Mouse (Mus musculus) embryo, embryonic 9.5 days (tissue): ENCODE measurements around the gene Tomm20l.
"Not testable (repeated sequence)": the region's sequence is repeated elsewhere in the genome, so short reads cannot be mapped to it uniquely, and the experiment has no call there.

Experiments used
- DNase-seq: peaks from one replicate; pipeline ENCODE4 v3.0.0-alpha.2; 2017; ENCODE audit errors: extremely low spot score

The Tomm20l gene

GRCm38 (mm10) chr12:71111331-71111730 lies at the start of gene Tomm20l:
Gene Tomm20l (plus strand): TSS chr12:71111428.
- peak; percentile 46 for DNase-seq

GRCm38 (mm10) chr12:71069846-71070245 lies 41.4 kb upstream of the Tomm20l start:
- DNase-seq = no peak

- DNase-seq = no peak
Measured at GRCm38 (mm10) chr12:71072048-71072447, 39.2 kb upstream of the Tomm20l start.

- DNase-seq = peak; percentile 36
Measured at GRCm38 (mm10) chr12:71073113-71073730, 38.0 kb upstream of the Tomm20l start.

- no peak for DNase-seq
Measured at GRCm38 (mm10) chr12:71086331-71086730, 24.9 kb upstream of the Tomm20l start.

GRCm38 (mm10) chr12:71104275-71104674 lies 7.0 kb upstream of the Tomm20l start:
- DNase-seq = not testable (repeated sequence)

- no peak for DNase-seq
Measured at GRCm38 (mm10) chr12:71107216-71107771, 3.9 kb upstream of the Tomm20l start.

- DNase-seq = no peak
Measured at GRCm38 (mm10) chr12:71113074-71113473, 1.8 kb downstream of the Tomm20l start.

- peak; percentile 22 for DNase-seq
Measured at GRCm38 (mm10) chr12:71113675-71114288, 2.6 kb downstream of the Tomm20l start.

- DNase-seq = no peak
Measured at GRCm38 (mm10) chr12:71116411-71116810, 5.2 kb downstream of the Tomm20l start.

- no peak for DNase-seq
Measured at GRCm38 (mm10) chr12:71122731-71123130, 11.5 kb downstream of the Tomm20l start.

GRCm38 (mm10) chr12:71123286-71123685 lies 12.1 kb downstream of the Tomm20l start:
- DNase-seq = no peak

GRCm38 (mm10) chr12:71135581-71135980 lies 24.4 kb downstream of the Tomm20l start:
- no peak for DNase-seq

GRCm38 (mm10) chr12:71136130-71136973 lies 25.1 kb downstream of the Tomm20l start, which contains the start of the genes Timm9 and 2700049A03Rik:
Gene Timm9 (minus strand): TSS chr12:71136684.
Gene 2700049A03Rik (plus strand): TSS chr12:71136848.
- DNase-seq = peak; percentile 91

GRCm38 (mm10) chr12:71136974-71137491 lies 25.8 kb downstream of the Tomm20l start:
- DNase-seq = peak; percentile 94

GRCm38 (mm10) chr12:71137686-71138085 lies 26.5 kb downstream of the Tomm20l start:
- DNase-seq = no peak

- DNase-seq = no peak
Measured at GRCm38 (mm10) chr12:71139258-71139828, 28.1 kb downstream of the Tomm20l start.

GRCm38 (mm10) chr12:71141189-71141588 lies 30.0 kb downstream of the Tomm20l start:
- no peak for DNase-seq

- peak; percentile 14 for DNase-seq
Measured at GRCm38 (mm10) chr12:71147641-71148040, 36.4 kb downstream of the Tomm20l start.

GRCm38 (mm10) chr12:71148801-71149200 lies 37.6 kb downstream of the Tomm20l start:
- no peak for DNase-seq

GRCm38 (mm10) chr12:71149456-71149855 lies 38.2 kb downstream of the Tomm20l start:
- no peak for DNase-seq

GRCm38 (mm10) chr12:71150167-71150566 lies 38.9 kb downstream of the Tomm20l start:
- no peak for DNase-seq
